Mouse (Mus musculus) ovary, postnatal 36 days (tissue): Measurements from ENCODE around the gene Wbp2.
A peak's percentile ranks its signal among the peaks of the same experiment; 100 is the strongest.
"Not testable (repeated sequence)": the region's sequence is repeated elsewhere in the genome, so short reads cannot be mapped to it uniquely, and the experiment has no call there.

Experiments
- DNase-seq: peaks from one replicate; pipeline ENCODE4 v3.0.0; 2022; ENCODE audit warnings: low spot score, mixed read lengths

The Wbp2 gene

GRCm38 (mm10) chr11:116086258-116087193 lies at the start of gene Wbp2:
Gene Wbp2 (minus strand): TSS chr11:116086995.
- DNase-seq: peak; percentile 95

DNA sequence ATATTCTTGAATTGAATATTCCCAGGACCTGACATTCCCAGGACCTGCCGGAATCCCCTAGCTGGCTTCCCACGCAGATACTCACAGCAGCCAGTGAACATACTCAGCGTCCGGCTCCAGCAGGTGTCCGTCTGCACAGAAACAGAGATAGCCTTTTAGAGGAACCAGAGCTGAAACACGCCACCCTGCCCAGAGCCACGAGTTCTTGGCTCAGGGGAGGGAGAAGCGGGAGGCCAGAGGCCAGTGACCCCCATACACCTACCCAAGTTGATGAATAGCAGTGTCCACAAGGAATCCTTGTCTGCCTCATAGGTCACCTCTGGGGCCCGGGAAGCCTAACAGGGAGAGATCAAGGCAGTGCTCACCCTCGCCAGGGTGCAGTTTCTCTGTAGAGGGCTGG lies 47.4 kb upstream of the Wbp2 start:
- DNase-seq: no peak

GRCm38 (mm10) chr11:116133497-116133896 lies 46.7 kb upstream of the Wbp2 start:
- DNase-seq: no peak

GRCm38 (mm10) chr11:116132366-116133333 lies 45.9 kb upstream of the Wbp2 start:
- DNase-seq: no peak

DNA sequence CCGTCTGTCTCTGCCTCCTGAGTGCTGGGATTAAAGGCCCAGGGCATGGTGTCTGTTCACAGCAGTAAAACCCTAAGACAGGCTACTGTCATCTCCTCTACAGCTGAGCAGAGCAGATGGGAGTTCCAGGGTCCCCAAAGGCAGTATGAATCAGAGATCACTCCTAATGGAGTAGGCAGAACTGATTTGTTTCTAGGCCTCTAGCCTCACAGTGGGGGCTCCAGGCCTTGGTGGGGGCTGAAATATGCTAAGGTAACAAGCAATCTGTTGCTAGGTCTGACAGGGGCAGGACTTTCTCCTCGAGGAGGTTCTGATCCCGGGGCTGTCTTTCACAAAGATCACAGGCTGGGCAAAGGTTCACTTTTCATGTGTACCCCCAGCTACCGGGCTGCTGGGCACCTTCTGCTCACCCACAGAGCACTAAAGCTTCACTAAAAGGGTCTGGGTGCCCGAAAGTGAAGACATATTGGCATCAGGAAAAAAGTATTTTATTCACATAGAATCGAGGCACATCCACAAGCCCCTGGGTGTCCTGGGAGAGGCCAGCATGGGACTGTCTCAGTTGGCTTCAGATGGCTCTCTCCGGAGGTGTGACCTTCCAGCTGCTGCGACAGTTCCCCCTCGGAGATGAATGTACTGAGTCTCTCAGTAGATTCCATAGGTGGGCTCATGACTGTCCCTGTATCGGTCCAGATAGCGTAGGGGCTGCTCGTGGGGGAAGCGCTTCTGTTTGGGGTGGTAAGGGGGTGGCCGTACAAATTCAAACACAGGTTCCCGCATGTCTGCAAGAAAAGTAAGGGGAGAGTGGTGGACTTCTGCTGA lies 44.8 kb upstream of the Wbp2 start:
- no peak for DNase-seq

- DNase-seq: peak; percentile 90
Measured at GRCm38 (mm10) chr11:116130488-116131205, 43.9 kb upstream of the Wbp2 start, which contains the start of gene Trim65. Gene Trim65 (minus strand): TSS chr11:116131128.

GRCm38 (mm10) chr11:116129993-116130487 lies 43.2 kb upstream of the Wbp2 start:
- DNase-seq: no peak

DNA sequence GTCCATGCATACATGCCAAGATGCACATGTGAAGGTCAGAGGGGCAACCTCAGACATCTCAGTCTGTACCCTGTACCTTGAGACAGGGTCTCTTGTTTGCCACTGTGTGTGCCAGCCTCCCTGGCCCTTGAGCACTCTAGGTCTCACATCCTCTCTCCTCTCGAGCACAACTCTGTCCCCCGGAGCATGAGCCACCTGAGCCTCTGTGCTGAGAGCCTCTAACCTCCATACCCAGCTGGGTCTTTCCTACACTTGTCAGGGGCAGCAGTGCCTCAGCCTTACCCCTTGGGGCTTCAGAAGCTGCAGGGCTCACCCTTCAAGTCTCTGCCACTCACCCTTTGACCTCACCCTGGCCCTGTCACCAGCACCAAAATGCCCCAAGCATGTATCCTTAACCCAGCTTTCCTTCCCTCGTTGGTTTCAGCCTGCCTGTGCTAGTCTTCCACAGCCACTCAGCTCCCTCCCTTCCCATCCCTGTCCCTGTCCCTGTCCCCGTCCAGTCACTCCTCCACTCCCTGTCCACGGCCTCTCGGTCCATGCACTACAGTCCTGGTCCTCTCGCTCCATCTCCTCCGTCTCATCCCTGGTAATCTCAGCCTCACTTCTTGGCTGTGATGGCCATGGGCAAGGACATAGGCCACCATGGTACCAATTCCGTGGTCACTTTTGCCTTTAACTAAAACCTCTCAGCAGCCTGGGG lies 42.4 kb upstream of the Wbp2 start:
- no peak for DNase-seq

GRCm38 (mm10) chr11:116127986-116128385 lies 41.2 kb upstream of the Wbp2 start:
- DNase-seq: no peak

DNA sequence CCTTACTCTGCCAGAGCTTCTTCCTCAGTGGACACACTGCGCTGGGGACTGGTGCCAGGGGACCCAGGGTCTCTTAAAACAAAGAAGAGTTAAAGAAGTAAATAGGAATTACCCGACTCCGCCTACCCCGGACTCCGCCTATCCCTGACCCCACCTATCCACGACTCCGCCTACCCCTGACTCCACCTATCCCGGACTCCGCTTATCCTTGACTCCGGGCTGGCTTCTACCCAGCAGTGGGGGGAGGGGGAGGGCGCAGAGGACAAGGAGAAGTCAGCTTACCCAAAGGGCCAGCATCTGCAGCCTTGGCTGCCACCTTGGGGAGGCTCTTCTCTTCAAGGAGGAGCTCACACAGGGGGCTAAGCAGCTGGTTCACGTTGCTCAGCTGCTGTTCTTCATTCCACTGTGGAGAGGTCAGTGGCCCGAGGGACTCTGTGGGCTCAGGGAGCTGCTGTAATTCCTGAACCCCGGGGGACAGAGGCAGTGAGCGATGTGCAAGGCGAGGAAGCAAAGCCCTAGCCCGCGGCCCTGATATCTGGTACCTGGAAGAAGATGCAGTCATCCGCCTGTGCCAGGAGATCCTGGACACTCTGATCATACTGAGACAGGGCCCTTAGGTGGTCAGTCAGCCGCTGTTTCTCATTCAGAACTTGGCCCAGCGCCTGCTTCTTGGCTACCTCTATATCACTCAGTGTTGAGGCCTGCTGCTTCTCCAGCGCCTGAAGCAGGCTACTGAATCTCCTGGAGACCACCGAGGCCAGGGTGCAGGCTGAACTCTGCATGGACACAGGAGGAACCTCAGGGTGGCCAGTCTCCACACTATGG lies 40.6 kb upstream of the Wbp2 start, which contains the start of gene Trim47:
Gene Trim47 (minus strand): TSS at position 55 of the 825 bp plus-strand sequence.
- DNase-seq: peak; percentile 88

DNA sequence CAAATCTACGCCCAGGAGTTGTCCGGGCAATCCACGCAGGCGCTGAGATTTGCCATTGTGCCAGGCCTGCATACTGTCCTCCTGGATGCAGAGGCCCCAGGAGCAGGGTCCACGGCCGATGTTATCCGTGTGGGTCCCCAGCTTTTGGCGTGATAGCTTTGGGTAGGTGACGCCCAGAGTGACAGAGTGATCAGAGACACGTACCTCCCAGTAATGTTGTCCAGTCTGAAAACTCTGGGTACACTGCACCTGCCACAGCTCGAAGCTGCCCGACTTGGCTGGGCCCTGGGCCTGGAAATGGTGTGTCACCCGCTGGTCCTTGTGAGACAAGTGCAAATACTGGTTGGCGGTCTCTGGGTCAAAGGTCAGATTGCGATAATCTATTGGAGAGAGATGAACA lies 39.5 kb upstream of the Wbp2 start:
- no peak for DNase-seq

GRCm38 (mm10) chr11:116121731-116122245 lies 35.0 kb upstream of the Wbp2 start:
- not testable (repeated sequence) for DNase-seq

GRCm38 (mm10) chr11:116117819-116118218 lies 31.0 kb upstream of the Wbp2 start:
- DNase-seq: no peak

DNA sequence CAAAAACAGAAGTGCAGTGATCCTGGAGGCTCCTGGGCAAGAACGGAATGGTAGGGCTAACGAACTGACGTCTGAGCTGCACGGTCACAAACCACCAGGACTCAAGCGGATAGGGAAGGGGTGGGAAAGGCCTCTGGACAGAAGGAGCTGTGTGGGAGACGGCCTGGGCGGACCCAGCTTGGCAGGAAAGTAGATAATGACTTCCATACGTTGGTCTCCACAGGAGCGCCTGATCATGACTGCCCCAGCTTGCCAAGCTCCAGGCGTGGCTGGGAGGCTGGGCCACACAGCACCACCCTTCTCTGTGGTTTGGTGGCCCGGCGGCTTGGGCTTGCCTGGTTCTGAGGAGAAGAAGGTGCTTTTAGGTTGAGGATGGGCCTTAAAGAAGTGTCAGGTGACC lies 30.4 kb upstream of the Wbp2 start:
- no peak for DNase-seq

GRCm38 (mm10) chr11:116111611-116112203 lies 24.9 kb upstream of the Wbp2 start:
- DNase-seq: no peak

GRCm38 (mm10) chr11:116111067-116111466 lies 24.3 kb upstream of the Wbp2 start:
- DNase-seq: no peak

GRCm38 (mm10) chr11:116110540-116110939 lies 23.7 kb upstream of the Wbp2 start:
- no peak for DNase-seq

DNA sequence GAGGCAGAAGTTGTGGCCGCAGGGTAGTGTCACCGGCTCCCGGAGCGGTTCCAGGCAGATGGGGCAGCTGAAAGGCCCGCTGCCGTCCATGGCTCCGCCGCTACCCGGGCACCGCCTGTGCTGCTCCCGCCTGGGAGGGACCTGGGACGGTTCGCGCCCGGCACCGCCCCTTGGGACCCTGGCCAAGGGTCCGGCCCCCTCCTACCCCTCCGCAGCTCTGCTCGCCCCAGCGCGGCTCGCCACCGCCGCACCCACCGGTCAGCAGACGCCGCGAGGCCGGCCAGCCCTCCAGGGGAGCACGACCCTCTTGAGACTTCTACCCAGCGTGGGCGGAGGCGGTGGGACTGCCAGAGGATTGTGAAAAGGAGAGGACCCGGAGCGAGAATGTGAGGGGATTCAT lies 23.3 kb upstream of the Wbp2 start:
- peak; percentile 87 for DNase-seq
